Mouse (Mus musculus) neural tube, embryonic 12.5 days (tissue): ENCODE measurements around the gene Rcn3. TPM values are rescaled to one million over a fixed set of nuclear protein-coding genes. Genes with fewer than 3 reads are reported as not detected.
"Not testable (repeated sequence)": the region's sequence is repeated elsewhere in the genome, so short reads cannot be mapped to it uniquely, and the experiment has no call there.

Experiments
- ATAC-seq: fragments of 200-750 bp; cut with Nextera tagmentation; 2 replicates; pipeline ENCODE4 v1.8.0; 2017; ENCODE audit warnings: low read depth, mild to moderate bottlenecking, moderate TSS enrichment, moderate library complexity; ENCODE audit not compliant: low FRiP score
- H3K27ac ChIP-seq: fragments of 300-500 bp; sonication (generic); 2 replicates; pipeline ENCODE4 v1.5.1; 2016
- H3K27me3 ChIP-seq: fragments of 300-500 bp; sonication (generic); replicated peaks from 2 replicates; pipeline ENCODE4 v1.6.1; 2016; ENCODE audit warnings: mild to moderate bottlenecking
- H3K36me3 ChIP-seq: fragments of 300-500 bp; sonication (generic); 2 replicates; pipeline ENCODE4 v1.6.1; 2016; ENCODE audit warnings: mild to moderate bottlenecking
- H3K4me1 ChIP-seq: fragments of 300-500 bp; sonication (generic); 2 replicates; pipeline ENCODE4 v1.6.1; 2016
- H3K4me2 ChIP-seq: fragments of 300-500 bp; sonication (generic); replicated peaks from 2 replicates; pipeline ENCODE4 v1.6.1; 2016; ENCODE audit warnings: mild to moderate bottlenecking
- H3K4me3 ChIP-seq: fragments of 300-500 bp; sonication (generic); 2 replicates; pipeline ENCODE4 v1.5.1; 2016
- H3K9ac ChIP-seq: fragments of 300-500 bp; sonication (generic); 2 replicates; pipeline ENCODE4 v1.6.1; 2016; ENCODE audit warnings: mild to moderate bottlenecking
- H3K9me3 ChIP-seq: fragments of 300-500 bp; sonication (generic); 2 replicates; pipeline ENCODE4 v1.6.1; 2016; ENCODE audit warnings: mild to moderate bottlenecking
- WGBS: fragments of 180-500 bp; shearing (Covaris S2); methylation state at CpG from one replicate; pipeline ENCODE4 v1.1.7; 2016; 5-methylcytosine and 5-hydroxymethylcytosine counted together
- polyA plus RNA-seq: library from polyadenylated mRNA; unstranded; fragments of >200 nt; fragmentation: Nextera tagmentation; extraction: Ambion mirVana; gene quantifications from 2 replicates; pipeline ENCODE4 v1.2.1, GENCODE M21; 2016

Gene Rcn3
- polyA plus RNA-seq, 1 experiment from 2014 or later: 125 TPM

GRCm38 (mm10) chr7:45105491-45105890 lies 13.5 kb upstream of the Rcn3 start:
- Histone ChIP-seq H3K9me3 (no peaks in the 10 kb centered on the region), H3K4me2 (no peak overlapping the region), H3K4me1 (peaks cover 7% of the 10 kb centered on the region; the same call in 1 of the 2 replicates), H3K9ac (no peak overlapping the region), H3K4me3 (no peak overlapping the region), H3K27me3 (no peaks in the 10 kb centered on the region), H3K27ac (no peak overlapping the region), H3K36me3 (no peaks in the 10 kb centered on the region)
- no peak for ATAC-seq
- 76% methylated on average over 8 of the region's 8 CpGs for WGBS

GRCm38 (mm10) chr7:45104941-45105340 lies 12.9 kb upstream of the Rcn3 start:
- H3K27ac ChIP-seq: no peak overlapping the region
- H3K27me3 ChIP-seq: no peaks in the 10 kb centered on the region
- no peaks in the 10 kb centered on the region for H3K36me3 ChIP-seq
- no peak overlapping the region for H3K9ac ChIP-seq
- no peak overlapping the region for H3K4me2 ChIP-seq
- WGBS: 91% methylated on average over 5 of the region's 5 CpGs
- ATAC-seq: no peak
- H3K4me3 ChIP-seq: no peak overlapping the region
- H3K4me1 ChIP-seq: peaks cover 7% of the 10 kb centered on the region; the same call in 1 of the 2 replicates
- no peaks in the 10 kb centered on the region for H3K9me3 ChIP-seq

DNA sequence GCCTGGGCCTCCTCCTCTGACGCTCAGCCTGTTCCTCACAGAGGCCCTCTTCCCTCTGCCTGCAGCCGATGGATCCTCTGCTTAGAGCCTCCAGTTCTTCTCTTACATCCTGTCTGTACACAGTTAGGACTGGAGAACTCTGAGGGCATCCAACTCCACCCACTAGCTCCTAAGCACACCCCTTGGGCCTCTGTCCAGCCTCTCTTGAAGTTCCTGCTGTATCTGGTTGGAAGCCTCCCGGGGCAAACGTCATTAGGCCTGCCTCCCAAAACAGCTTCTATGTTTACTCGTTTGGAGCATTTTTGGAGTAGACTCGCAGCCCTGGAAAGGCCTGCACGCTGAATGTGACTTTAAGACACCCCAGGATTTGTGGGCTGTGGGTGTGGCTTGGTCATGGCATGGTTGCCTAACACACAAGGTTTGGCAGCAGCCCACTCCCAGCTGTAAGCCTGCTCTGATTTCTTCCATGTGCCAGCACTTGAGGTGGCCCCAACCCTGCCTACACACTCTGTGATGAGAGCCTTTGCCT lies 11.7 kb upstream of the Rcn3 start, which contains the start of gene Fcgrt:
TSS of gene Fcgrt (minus strand) at position 200 of the 529 bp plus-strand sequence.
- H3K9me3 ChIP-seq: no peaks in the 10 kb centered on the region
- no peaks in the 10 kb centered on the region for H3K36me3 ChIP-seq
- no peak within 1 kb of the TSS; the same call in 1 of the 2 replicates for H3K4me3 ChIP-seq
- H3K9ac ChIP-seq: no peak within 1 kb of the TSS
- H3K4me2 ChIP-seq: no peak within 1 kb of the TSS; the same call in 1 of the 2 replicates
- H3K27ac ChIP-seq: no peak within 1 kb of the TSS
- 77% methylated on average over 7 of the region's 7 CpGs for WGBS
- H3K27me3 ChIP-seq: no peaks in the 10 kb centered on the region
- H3K4me1 ChIP-seq: peaks cover 7% of the 10 kb centered on the region; the same call in 1 of the 2 replicates
- ATAC-seq: no peak

DNA sequence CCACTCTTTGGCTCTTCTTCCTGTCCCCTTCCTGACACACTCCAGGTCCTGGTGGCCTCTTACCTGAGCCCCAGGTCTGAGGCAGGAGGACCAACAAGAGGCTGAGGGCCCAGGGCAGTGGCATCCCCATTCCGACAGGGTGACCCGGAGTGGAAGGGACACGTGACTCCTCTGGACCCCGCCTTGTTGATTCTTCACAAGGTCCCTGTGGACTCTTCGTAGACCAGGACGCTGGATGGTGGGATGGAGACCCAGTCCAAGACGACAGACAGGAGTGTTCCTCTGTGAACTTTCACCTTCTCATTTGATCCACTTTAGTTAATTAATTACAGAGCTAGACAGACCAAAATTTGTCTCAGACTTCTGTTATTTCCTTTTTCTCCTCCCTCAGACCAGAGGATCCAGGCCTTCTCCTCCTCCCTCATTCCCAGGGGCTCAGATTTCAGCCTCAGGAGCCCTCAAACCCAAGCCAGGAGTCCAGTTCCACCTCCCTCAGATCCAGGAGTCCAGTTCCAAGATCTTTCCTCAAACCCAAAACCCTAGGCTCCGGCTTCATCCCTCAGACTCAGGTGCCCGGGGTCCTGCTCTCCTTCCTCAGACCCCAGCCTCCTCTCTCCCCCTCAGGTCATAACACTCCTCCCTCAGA lies 11.0 kb upstream of the Rcn3 start:
- WGBS: 84% methylated on average over 9 of the region's 9 CpGs
- Histone ChIP-seq H3K36me3 (no peaks in the 10 kb centered on the region), H3K9me3 (no peaks in the 10 kb centered on the region), H3K27ac (no peak overlapping the region), H3K4me3 (no peak overlapping the region; the same call in 1 of the 2 replicates), H3K9ac (no peak overlapping the region), H3K4me2 (no peak overlapping the region; the same call in 1 of the 2 replicates), H3K4me1 (peaks cover 7% of the 10 kb centered on the region; the same call in 1 of the 2 replicates), H3K27me3 (no peaks in the 10 kb centered on the region)
- no peak for ATAC-seq

- no peak for ATAC-seq
- Histone ChIP-seq H3K4me3 (no peak overlapping the region; the same call in 1 of the 2 replicates), H3K4me1 (peaks cover 7% of the 10 kb centered on the region; the same call in 1 of the 2 replicates), H3K27ac (no peak overlapping the region), H3K9me3 (no peaks in the 10 kb centered on the region), H3K4me2 (no peak overlapping the region), H3K9ac (no peak overlapping the region), H3K27me3 (no peaks in the 10 kb centered on the region), H3K36me3 (no peaks in the 10 kb centered on the region)
- 87% methylated on average over 11 of the region's 11 CpGs for WGBS
Measured at GRCm38 (mm10) chr7:45102441-45102840, 10.4 kb upstream of the Rcn3 start.

GRCm38 (mm10) chr7:45100046-45100445 lies 8.0 kb upstream of the Rcn3 start:
- Histone ChIP-seq H3K9ac (no peak overlapping the region), H3K4me3 (no peak overlapping the region), H3K9me3 (no peaks in the 10 kb centered on the region), H3K36me3 (no peaks in the 10 kb centered on the region), H3K4me2 (no peak overlapping the region), H3K27ac (no peak overlapping the region), H3K4me1 (no peaks in the 10 kb centered on the region), H3K27me3 (no peaks in the 10 kb centered on the region)
- ATAC-seq: no peak
- 93% methylated on average over 6 of the region's 6 CpGs for WGBS

- H3K4me1 ChIP-seq: no peaks in the 10 kb centered on the region; the same call in 1 of the 2 replicates
- H3K4me3 ChIP-seq: no peak overlapping the region
- no peaks in the 10 kb centered on the region for H3K27me3 ChIP-seq
- ATAC-seq: no peak
- no peak overlapping the region for H3K4me2 ChIP-seq
- no peak overlapping the region for H3K9ac ChIP-seq
- WGBS: 91% methylated on average over 8 of the region's 8 CpGs
- H3K36me3 ChIP-seq: no peaks in the 10 kb centered on the region
- H3K27ac ChIP-seq: no peak overlapping the region
- no peaks in the 10 kb centered on the region for H3K9me3 ChIP-seq
Measured at GRCm38 (mm10) chr7:45098541-45099240, 6.7 kb upstream of the Rcn3 start.

- no peak overlapping the region for H3K27ac ChIP-seq
- H3K4me2 ChIP-seq: no peak overlapping the region
- H3K9me3 ChIP-seq: no peaks in the 10 kb centered on the region
- no peaks in the 10 kb centered on the region for H3K36me3 ChIP-seq
- no peaks in the 10 kb centered on the region for H3K27me3 ChIP-seq
- ATAC-seq: no peak
- 73% methylated on average over 6 of the region's 6 CpGs for WGBS
- no peak overlapping the region for H3K9ac ChIP-seq
- peaks cover 6% of the 10 kb centered on the region; the same call in 1 of the 2 replicates for H3K4me1 ChIP-seq
- no peak overlapping the region for H3K4me3 ChIP-seq
Measured at GRCm38 (mm10) chr7:45097479-45097878, 5.5 kb upstream of the Rcn3 start.

GRCm38 (mm10) chr7:45095965-45096364 lies 3.9 kb upstream of the Rcn3 start:
- 93% methylated on average over 14 of the region's 14 CpGs for whole genome bisulfite sequencing
- not testable (repeated sequence) for H3K9ac ChIP-seq

GRCm38 (mm10) chr7:45095367-45095766 lies 3.3 kb upstream of the Rcn3 start:
- Histone ChIP-seq H3K27ac (no peak overlapping the region), H3K9me3 (no peaks in the 10 kb centered on the region), H3K27me3 (no peaks in the 10 kb centered on the region; the same call in 1 of the 2 replicates), H3K4me2 (no peak overlapping the region), H3K4me1 (peaks cover 12% of the 10 kb centered on the region; the same call in 1 of the 2 replicates), H3K4me3 (no peak overlapping the region), H3K36me3 (no peaks in the 10 kb centered on the region), H3K9ac (no peak overlapping the region)
- 83% methylated on average over 6 of the region's 6 CpGs for WGBS
- no peak for ATAC-seq

More at GRCm38 (mm10) chr7:45095965-45096364, 3.9 kb upstream of the Rcn3 start:
- not testable (repeated sequence) for H3K27ac ChIP-seq, H3K4me3 ChIP-seq, H3K9me3 ChIP-seq, ATAC-seq, H3K36me3 ChIP-seq, H3K4me2 ChIP-seq, H3K27me3 ChIP-seq
- peaks cover 12% of the 10 kb centered on the region; the same call in 1 of the 2 replicates for H3K4me1 ChIP-seq

DNA sequence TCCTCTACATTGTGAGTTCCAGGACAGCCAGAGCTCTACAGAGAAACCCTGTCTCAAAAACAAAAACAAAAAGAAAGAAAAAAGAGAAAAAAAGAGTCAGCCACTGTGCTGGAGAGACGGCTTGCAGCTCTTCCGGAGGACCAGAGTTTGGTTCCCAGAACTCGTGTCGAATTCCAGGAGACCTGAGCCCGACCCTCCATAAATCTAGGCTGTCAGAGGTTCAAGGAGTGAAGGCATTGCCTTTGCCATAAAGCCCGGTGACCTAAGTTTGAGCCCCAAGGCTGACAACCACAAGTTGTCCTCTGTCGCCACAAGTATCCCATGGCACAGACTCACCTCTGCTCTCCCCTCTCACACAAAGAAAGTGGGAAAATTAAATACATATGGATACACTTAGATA lies 2.1 kb upstream of the Rcn3 start:
- WGBS: 9% methylated on average over 7 of the region's 7 CpGs
- Histone ChIP-seq H3K9ac (no peak overlapping the region), H3K4me1 (peaks cover 12% of the 10 kb centered on the region; the same call in 1 of the 2 replicates), H3K9me3 (no peaks in the 10 kb centered on the region), H3K27ac (no peak overlapping the region), H3K27me3 (no peaks in the 10 kb centered on the region; the same call in 1 of the 2 replicates), H3K36me3 (no peaks in the 10 kb centered on the region), H3K4me3 (no peak overlapping the region), H3K4me2 (no peak overlapping the region)
- no peak for ATAC-seq

DNA sequence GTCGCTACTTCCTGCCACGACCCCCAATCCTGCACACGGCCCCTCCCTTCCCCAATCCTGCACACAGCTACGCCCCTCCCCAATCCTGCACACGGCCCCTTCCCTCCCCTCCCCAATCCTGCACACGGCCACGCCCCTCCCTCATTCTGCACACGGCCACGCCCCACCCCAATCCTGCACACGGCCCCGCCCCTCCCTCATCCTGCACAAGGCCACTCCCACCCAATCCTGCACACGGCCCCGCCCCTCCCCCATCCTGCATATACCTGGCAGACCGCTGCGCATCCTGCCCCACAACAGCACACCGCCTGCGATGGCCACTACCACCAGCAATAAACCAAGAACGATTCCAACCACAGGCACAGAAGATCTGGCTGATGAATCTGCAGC lies 1.5 kb upstream of the Rcn3 start:
- Histone ChIP-seq H3K4me3 (no peak overlapping the region), H3K27ac (no peak overlapping the region)
- ATAC-seq: no peak

More for the DNA sequence above, 1.5 kb upstream of the Rcn3 start:
- Histone ChIP-seq H3K27me3 (no peaks in the 10 kb centered on the region; the same call in 1 of the 2 replicates), H3K4me2 (no peak overlapping the region; the same call in 1 of the 2 replicates), H3K4me1 (peaks cover 12% of the 10 kb centered on the region; the same call in 1 of the 2 replicates), H3K36me3 (peaks cover 1% of the 10 kb centered on the region), H3K9me3 (no peaks in the 10 kb centered on the region), H3K9ac (no peak overlapping the region)
- 32% methylated on average over 12 of the region's 18 CpGs for WGBS
